Mouse (Mus musculus) stomach, embryonic 15.5 days (tissue): ENCODE results near the gene Zfp677. TPM values are rescaled to one million over a fixed set of nuclear protein-coding genes. Genes with fewer than 3 reads are reported as not detected.
"Not testable (repeated sequence)": the region's sequence is repeated elsewhere in the genome, so short reads cannot be mapped to it uniquely, and the experiment has no call there.

ENCODE experiments used
- ATAC-seq: fragments of 200-750 bp; cut with Nextera tagmentation; 2 replicates; pipeline ENCODE4 v1.8.0; 2017; ENCODE audit warnings: low read depth, moderate number of reproducible peaks, moderate TSS enrichment; ENCODE audit not compliant: insufficient read depth, low FRiP score
- H3K27ac ChIP-seq: fragments of 300-500 bp; sonication (generic); 2 replicates; pipeline ENCODE4 v1.5.1; 2015; ENCODE audit warnings: mild to moderate bottlenecking, inconsistent platforms
- H3K27me3 ChIP-seq: fragments of 300-500 bp; sonication (generic); replicated peaks from 2 replicates; pipeline ENCODE4 v1.6.1; 2015; ENCODE audit warnings: inconsistent platforms
- H3K36me3 ChIP-seq: fragments of 300-500 bp; sonication (generic); 2 replicates; pipeline ENCODE4 v1.6.1; 2015; ENCODE audit warnings: inconsistent platforms
- H3K4me1 ChIP-seq: fragments of 300-500 bp; sonication (generic); 2 replicates; pipeline ENCODE4 v1.6.1; 2015; ENCODE audit warnings: inconsistent platforms
- H3K4me2 ChIP-seq: fragments of 300-500 bp; sonication (generic); 2 replicates; pipeline ENCODE4 v1.6.1; 2015; ENCODE audit warnings: mild to moderate bottlenecking, inconsistent platforms
- H3K4me3 ChIP-seq: fragments of 300-500 bp; sonication (generic); replicated peaks from 2 replicates; pipeline ENCODE4 v1.5.1; 2015; ENCODE audit warnings: inconsistent platforms
- H3K9ac ChIP-seq: fragments of 300-500 bp; sonication (generic); 2 replicates; pipeline ENCODE4 v1.6.1; 2015; ENCODE audit warnings: inconsistent platforms
- H3K9me3 ChIP-seq: fragments of 300-500 bp; sonication (generic); 2 replicates; pipeline ENCODE4 v1.6.1; 2016; ENCODE audit warnings: inconsistent platforms
- WGBS: fragments of 180-500 bp; shearing (Covaris S2); methylation state at CpG from one replicate; pipeline ENCODE4 v1.1.7; 2015; 5-methylcytosine and 5-hydroxymethylcytosine counted together
- polyA plus RNA-seq: library from polyadenylated mRNA; unstranded; fragments of >200 nt; fragmentation: Nextera tagmentation; extraction: Ambion mirVana; gene quantifications from 2 replicates; pipeline ENCODE4 v1.2.1, GENCODE M21; 2015

Zfp677 gene
- 3.1 and 3.4 TPM in 2 replicates for polyA plus RNA-seq

DNA sequence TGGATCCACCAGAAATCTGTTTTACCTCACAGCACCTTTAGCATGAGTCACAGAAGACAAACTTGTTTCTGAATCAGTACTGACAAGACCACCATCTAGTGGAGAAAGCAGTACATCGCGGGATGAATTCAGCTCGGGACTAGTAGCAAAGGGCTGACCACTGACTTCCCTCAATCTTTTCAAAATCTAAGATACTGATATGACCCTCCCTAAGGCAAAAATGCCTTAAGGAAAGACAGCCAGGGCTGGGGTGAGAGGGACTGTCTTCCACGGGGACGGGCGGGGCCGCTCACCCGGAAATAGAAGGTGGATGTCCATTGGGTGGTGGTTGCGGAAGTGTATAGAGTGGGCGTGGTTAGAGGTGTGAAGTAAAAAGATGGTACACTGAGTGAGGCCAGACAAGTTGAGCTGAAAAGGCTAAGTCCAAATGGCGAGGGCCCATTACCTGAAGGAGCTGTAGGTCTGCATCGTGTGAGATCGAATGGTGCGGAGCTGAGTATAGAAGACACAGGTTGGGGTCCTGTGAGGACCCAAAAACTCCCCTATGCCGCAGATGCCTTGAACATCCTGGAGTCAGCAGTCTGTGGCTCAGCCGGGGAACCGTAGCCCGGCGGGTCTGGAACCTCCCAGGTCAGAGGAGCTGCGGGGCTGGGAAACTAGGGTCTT is at the start of gene Zfp677:
Gene Zfp677 (plus strand): TSS at position 358 of the 666 bp plus-strand sequence.
- peak within 1 kb of the TSS; percentile 34; the same call in 1 of the 2 replicates for H3K9ac ChIP-seq
- WGBS: 3% methylated on average over 20 of the region's 20 CpGs
- peak within 1 kb of the TSS; percentile 91 for H3K4me2 ChIP-seq
- no peaks in the 10 kb centered on the region for H3K27me3 ChIP-seq
- no peaks in the 10 kb centered on the region for H3K36me3 ChIP-seq
- H3K27ac ChIP-seq: peak within 1 kb of the TSS; percentile 57; the same call in 1 of the 2 replicates
- no peaks in the 10 kb centered on the region for H3K4me1 ChIP-seq
- ATAC-seq: peak; percentile 98
- no peaks in the 10 kb centered on the region for H3K9me3 ChIP-seq
- peak within 1 kb of the TSS; percentile 54 for H3K4me3 ChIP-seq

DNA sequence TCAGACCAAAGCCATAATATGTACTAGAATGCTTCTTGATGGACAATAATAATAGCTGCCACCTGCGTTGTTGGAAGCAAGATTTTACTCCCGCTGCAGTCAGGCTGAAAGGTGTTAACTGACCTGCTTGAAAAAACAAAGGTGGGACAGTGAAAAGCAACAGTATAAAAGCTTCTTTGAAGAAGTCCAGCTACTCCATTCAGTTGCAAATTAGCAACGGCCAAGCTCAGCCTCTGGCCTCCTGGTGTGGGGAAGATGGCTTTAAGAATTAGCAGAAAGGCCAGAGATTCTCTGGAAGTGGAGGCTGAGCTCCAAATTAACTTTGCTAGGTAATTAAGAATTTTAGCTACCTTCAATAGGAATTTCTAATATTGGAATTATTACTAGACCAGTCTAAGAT is 15.5 kb upstream of the Zfp677 start:
- H3K9me3 ChIP-seq, H3K27me3 ChIP-seq, ATAC-seq, H3K4me1 ChIP-seq, H3K4me3 ChIP-seq, H3K27ac ChIP-seq, H3K4me2 ChIP-seq, H3K36me3 ChIP-seq, H3K9ac ChIP-seq: not testable (repeated sequence)
- 30% methylated on average over 3 of the region's 3 CpGs for WGBS

DNA sequence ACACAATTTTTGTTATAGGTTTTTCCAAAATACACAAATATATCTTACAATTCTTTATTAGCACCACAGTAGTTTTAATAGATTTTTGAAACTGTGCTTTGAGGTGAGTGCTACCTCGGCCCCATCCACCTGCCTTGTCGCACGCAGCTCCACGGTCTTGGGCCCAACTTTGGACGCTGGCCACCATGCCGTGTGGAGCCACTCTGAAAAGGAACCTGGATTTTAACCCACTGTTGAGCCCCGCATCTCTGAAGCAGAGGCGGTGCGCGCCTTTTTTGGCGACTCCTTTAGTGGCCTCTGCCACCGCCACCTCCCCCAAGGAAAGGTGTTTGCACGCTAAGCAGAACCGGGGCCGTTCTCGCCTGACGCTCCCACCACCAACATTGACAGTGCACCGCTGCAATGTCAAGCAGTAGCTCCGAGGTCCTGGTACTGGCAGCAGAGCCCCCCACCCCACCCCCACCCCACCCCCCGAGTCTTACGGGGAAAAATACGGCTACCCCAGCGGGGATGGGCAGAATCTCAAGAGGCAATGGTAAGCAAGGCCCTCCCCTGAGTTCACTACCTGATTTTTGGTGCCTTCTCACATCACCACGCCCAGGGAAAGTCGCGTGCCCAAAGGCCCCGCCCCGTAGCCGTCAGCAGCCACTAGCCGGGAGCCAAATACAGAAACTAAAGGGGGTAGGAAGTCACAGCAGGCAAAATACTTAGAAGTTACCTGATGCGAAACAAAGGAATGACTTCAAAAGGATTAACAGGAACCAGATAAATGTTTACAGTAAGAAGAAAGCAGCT is 13.4 kb upstream of the Zfp677 start:
- 10% methylated on average over 31 of the region's 31 CpGs for WGBS
- Histone ChIP-seq H3K27me3 (no peaks in the 10 kb centered on the region), H3K9ac (no peak overlapping the region), H3K4me1 (no peaks in the 10 kb centered on the region), H3K9me3 (no peaks in the 10 kb centered on the region), H3K4me2 (peak overlapping the region; percentile 74), H3K27ac (no peak overlapping the region), H3K36me3 (no peaks in the 10 kb centered on the region), H3K4me3 (peak overlapping the region; percentile 39)
- 0 out of 2 replicates have a peak, but pooled peaks have one; percentile 63 for ATAC-seq

DNA sequence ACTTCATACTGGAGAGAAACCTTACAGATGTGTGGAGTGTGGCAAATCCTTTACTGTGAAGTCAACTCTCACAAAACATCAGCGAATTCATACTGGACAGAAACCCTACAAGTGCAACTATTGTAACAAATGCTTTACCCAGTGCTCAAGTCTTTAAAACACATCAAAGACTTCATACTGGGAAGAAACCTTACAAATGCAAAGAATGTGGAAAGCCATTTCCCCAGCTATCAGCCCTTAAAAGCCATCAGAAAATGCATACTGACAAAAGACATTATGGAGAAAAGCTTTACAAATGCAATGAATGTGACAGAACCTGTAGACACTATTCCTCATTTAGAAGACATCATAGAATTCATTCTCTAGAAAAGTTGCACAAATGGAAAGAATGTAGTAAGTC is 8.2 kb upstream of the Zfp677 start:
- H3K9ac ChIP-seq: no peak overlapping the region
- H3K36me3 ChIP-seq: no peaks in the 10 kb centered on the region
- H3K4me2 ChIP-seq: no peak overlapping the region
- H3K27me3 ChIP-seq: no peaks in the 10 kb centered on the region
- H3K9me3 ChIP-seq: no peaks in the 10 kb centered on the region
- ATAC-seq: no peak
- H3K4me1 ChIP-seq: no peaks in the 10 kb centered on the region
- no peak overlapping the region for H3K27ac ChIP-seq
- WGBS: 55% methylated on average over 1 of the region's 1 CpGs
- H3K4me3 ChIP-seq: no peak overlapping the region

DNA sequence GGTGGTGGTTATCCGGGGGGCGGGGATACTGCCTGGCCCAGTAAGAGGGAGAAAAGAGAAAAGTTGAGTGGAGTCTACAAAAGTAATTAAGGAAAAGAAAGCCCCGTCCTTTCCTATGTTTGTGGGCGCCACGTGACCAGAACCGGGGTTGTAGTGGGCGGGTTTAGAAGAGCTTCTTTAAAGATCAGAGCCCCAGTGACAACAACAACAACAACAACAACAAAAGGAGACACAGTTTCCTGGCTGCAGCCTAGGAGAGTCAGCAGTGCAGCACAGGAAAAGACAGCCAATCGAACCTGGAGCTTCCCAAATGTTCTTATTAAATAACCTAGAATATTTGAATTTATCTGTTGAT is 486 bp downstream of the Zfp677 start:
- ATAC-seq: no peak
- Histone ChIP-seq H3K36me3 (no peaks in the 10 kb centered on the region), H3K9ac (peak overlapping the region; percentile 34; the same call in 1 of the 2 replicates), H3K4me1 (no peaks in the 10 kb centered on the region), H3K4me2 (peak overlapping the region; percentile 91), H3K27me3 (no peaks in the 10 kb centered on the region), H3K9me3 (no peaks in the 10 kb centered on the region), H3K27ac (peak overlapping the region; percentile 57; the same call in 1 of the 2 replicates), H3K4me3 (peak overlapping the region; percentile 54)
- WGBS: 13% methylated on average over 8 of the region's 8 CpGs

DNA sequence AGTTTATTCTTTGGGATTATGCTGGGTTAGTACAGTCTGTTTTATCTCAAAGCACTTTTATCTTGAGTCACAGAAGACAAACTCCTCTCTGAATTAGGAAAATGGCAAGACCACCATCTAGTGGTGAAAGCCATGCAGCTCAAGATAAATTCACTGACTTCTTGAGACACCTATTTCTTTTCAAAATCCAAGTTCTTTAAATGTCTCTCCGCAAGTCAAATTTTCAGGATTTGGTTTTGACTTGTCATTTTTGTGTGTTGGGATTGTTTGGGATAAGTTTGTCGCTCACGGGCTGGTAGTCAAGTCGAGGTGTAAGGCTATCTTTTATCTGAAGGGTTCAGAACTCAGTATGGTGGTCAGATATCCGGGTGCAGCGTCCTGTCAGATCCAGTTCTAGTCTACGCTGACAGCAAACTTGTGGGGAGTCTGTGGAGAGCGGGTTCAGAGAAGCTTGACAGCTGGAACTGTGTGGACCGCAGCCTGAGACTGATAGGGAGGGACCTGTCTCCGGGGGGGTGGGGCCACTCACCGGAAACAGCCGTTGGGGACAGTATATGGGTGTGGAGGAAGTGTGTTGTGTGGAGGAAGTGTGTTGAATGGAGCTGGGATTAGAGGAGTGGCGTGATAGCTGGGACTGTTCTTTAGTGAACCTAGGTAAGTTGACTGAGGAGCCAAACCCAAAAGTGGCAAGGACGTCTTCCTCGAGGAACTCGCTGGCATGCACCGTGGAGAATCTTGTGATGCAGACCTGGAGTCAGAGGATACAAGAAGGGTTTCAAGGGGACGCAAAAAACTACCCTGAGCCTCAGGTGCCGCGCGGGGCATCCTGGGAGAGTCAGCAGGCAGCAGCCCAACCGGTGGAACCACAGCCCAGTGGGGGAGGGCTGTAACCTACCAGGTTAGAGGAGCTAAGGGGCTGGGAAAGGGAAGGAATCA is 39.4 kb downstream of the Zfp677 start, which contains the start of gene Zfp54:
Gene Zfp54 (plus strand): TSS at position 564 of the 936 bp plus-strand sequence.
- no peaks in the 10 kb centered on the region for H3K9me3 ChIP-seq
- peak; percentile 100 for ATAC-seq
- no peaks in the 10 kb centered on the region for H3K4me1 ChIP-seq
- H3K4me2 ChIP-seq: peak within 1 kb of the TSS; percentile 89
- H3K9ac ChIP-seq: peak within 1 kb of the TSS; percentile 41
- H3K27ac ChIP-seq: peak within 1 kb of the TSS; percentile 88
- WGBS: under 1% methylated on average over 22 of the region's 22 CpGs
- peak within 1 kb of the TSS; percentile 53 for H3K4me3 ChIP-seq
- no peaks in the 10 kb centered on the region for H3K36me3 ChIP-seq
- H3K27me3 ChIP-seq: no peaks in the 10 kb centered on the region

DNA sequence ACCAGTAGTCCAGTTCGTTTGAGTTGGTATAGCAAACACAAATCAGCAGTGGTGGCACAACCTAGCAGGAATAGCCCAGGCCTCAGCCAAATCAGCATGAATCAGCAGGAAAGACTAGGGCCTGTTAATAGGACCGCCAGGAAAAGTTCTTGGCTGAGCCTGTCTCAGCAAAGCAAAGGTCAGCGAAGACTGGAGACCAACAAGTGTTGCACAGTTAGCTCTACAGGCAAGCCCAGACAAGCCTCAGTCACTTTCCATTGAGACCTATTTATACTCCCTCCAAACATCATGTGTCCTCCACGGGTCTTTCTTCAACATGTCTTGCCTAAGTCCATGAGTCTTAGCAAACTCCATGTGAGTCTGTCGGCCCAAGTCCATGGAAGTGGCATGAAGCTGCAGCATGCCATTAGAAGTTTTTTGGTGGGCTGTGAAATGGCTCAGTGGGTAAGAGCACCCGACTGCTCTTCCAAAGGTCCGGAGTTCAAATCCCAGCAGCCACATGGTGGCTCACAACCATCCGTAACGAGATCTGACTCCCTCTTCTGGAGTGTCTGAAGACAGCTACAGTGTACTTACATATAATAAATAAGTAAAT is 55.4 kb downstream of the Zfp677 start:
- not testable (repeated sequence) for H3K36me3 ChIP-seq, H3K27ac ChIP-seq, H3K4me1 ChIP-seq, H3K4me3 ChIP-seq, H3K27me3 ChIP-seq, ATAC-seq, H3K9me3 ChIP-seq, H3K4me2 ChIP-seq, H3K9ac ChIP-seq
- WGBS: 75% methylated on average over 9 of the region's 9 CpGs

Other genes starting within 250 kb of the Zfp677 start
- not detected in 2 replicates for gene Vmn1r234, start 157.7 kb upstream of the Zfp677 start, polyA plus RNA-seq
- not detected in 2 replicates for gene Vmn1r235, start 127.3 kb upstream of the Zfp677 start, polyA plus RNA-seq
- not detected in 2 replicates for gene Vmn1r236, start 100.8 kb upstream of the Zfp677 start, polyA plus RNA-seq
- gene Vmn1r237, start 71.9 kb upstream of the Zfp677 start, polyA plus RNA-seq: not detected in 2 replicates
- gene Zfp54, start 39.5 kb downstream of the Zfp677 start, polyA plus RNA-seq: 6.5 and 7.3 TPM in 2 replicates
- 15.4 and 17.0 TPM in 2 replicates for gene Zfp51, start 66.6 kb downstream of the Zfp677 start, polyA plus RNA-seq
- 13.4 and 13.5 TPM in 2 replicates for gene Zfp53, start 105.2 kb downstream of the Zfp677 start, polyA plus RNA-seq
- 5.1 and 5.9 TPM in 2 replicates for gene Zfp52, start 151.8 kb downstream of the Zfp677 start, polyA plus RNA-seq
- 16.0 and 16.3 TPM in 2 replicates for gene Zfp948, start 183.3 kb downstream of the Zfp677 start, polyA plus RNA-seq